ENCODE assay signal across 8 mouse cellular contexts in genomic region chr1:7396867-7397806, GRCm38 (mm10).
A peak's percentile ranks its signal among the peaks of the same experiment; 100 is the strongest.
DNase-seq lines count a peak whose midpoint lies in the region; ATAC-seq and TF ChIP-seq lines count a peak whose summit lies in the region.

No protein-coding gene starts in this region.

- H3K9ac ChIP-seq in heart, embryonic 11.5 days (ENCODE audit: low read depth, low read length) = peak overlapping the region; percentile 52
- peak overlapping the region; percentile 44; the same call in 1 of the 2 replicates for H3K9ac ChIP-seq in lung, embryonic 15.5 days

- no peaks in the 10 kb centered on the region for H3K4me1 ChIP-seq in embryonic fibroblast, embryonic 13.5 days (ENCODE audit: control insufficient read depth, insufficient read depth, low read length)
- H3K4me1 ChIP-seq in heart, embryonic 11.5 days (ENCODE audit: control insufficient read depth, insufficient read depth, low read length) = no peaks in the 10 kb centered on the region
- no peaks in the 10 kb centered on the region for H3K4me1 ChIP-seq in lung, embryonic 15.5 days

- DNase-seq in adrenal gland, adult 2 months = peak; percentile 6
- DNase-seq in large intestine, adult 2 months (ENCODE audit: low read depth, low spot score) = peak; percentile 67
- DNase-seq in ovary, adult 18-20 months (ENCODE audit: low spot score) = peak; percentile 2
- peak; percentile 80 for DNase-seq in thymus, postnatal 0 days (ENCODE audit: low spot score)

- ATAC-seq in CD4-positive, CD25-positive, alpha-beta regulatory T cell, adult 4 months = peak; percentile 71
- peak; percentile 89 for ATAC-seq in heart, embryonic 11.5 days (replicated peaks; ENCODE audit: insufficient number of reproducible peaks, low FRiP score, low TSS enrichment)
- peak; percentile 88 for ATAC-seq in lung, embryonic 15.5 days (ENCODE audit: borderline replicate concordance, extremely low read depth, low FRiP score, low TSS enrichment)

- H3K9me3 ChIP-seq in heart, embryonic 11.5 days (replicated peaks; ENCODE audit: control insufficient read depth, low read length) = no peaks in the 10 kb centered on the region
- H3K9me3 ChIP-seq in lung, embryonic 15.5 days = no peaks in the 10 kb centered on the region

- TF ChIP-seq POLR2A in embryonic fibroblast, embryonic 13.5 days (IDR thresholded peaks at IDR 0.05; ENCODE audit: low read depth, low read length) = no peak

- no peak overlapping the region; the same call in 1 of the 2 replicates for H3K27ac ChIP-seq in embryonic fibroblast, embryonic 13.5 days (ENCODE audit: insufficient read depth, low read length)
- no peak overlapping the region for H3K27ac ChIP-seq in heart, embryonic 11.5 days (ENCODE audit: low read depth, low read length)
- peak overlapping the region; percentile 86 for H3K27ac ChIP-seq in lung, embryonic 15.5 days

- H3K4me3 ChIP-seq in embryonic fibroblast, embryonic 13.5 days (ENCODE audit: insufficient read depth, low read length) = peak overlapping the region; percentile 69
- peak overlapping the region; percentile 52 for H3K4me3 ChIP-seq in heart, embryonic 11.5 days (ENCODE audit: low read depth, low read length)
- H3K4me3 ChIP-seq in lung, embryonic 15.5 days = peak overlapping the region; percentile 86

- TF ChIP-seq CTCF in embryonic fibroblast, embryonic 13.5 days (IDR thresholded peaks at IDR 0.05; ENCODE audit: borderline replicate concordance, insufficient read depth, low read length) = peak; percentile 74; the same call in 1 of the 2 replicates

- peak overlapping the region; percentile 61 for H3K4me2 ChIP-seq in heart, embryonic 11.5 days
- peak overlapping the region; percentile 46 for H3K4me2 ChIP-seq in lung, embryonic 15.5 days

- no peaks in the 10 kb centered on the region for H3K36me3 ChIP-seq in heart, embryonic 11.5 days (ENCODE audit: control insufficient read depth, insufficient read depth, low read length)
- no peaks in the 10 kb centered on the region for H3K36me3 ChIP-seq in lung, embryonic 15.5 days

- WGBS in heart, embryonic 11.5 days (ENCODE audit: insufficient replicate concordance) = 12% methylated on average over 26 of the region's 26 CpGs
- whole genome bisulfite sequencing in large intestine, adult 2 months = 7% methylated on average over 26 of the region's 26 CpGs
- 11% methylated on average over 26 of the region's 26 CpGs for WGBS in lung, embryonic 15.5 days

- no peaks in the 10 kb centered on the region for H3K27me3 ChIP-seq in heart, embryonic 11.5 days (ENCODE audit: control insufficient read depth, insufficient read depth, low read length)
- H3K27me3 ChIP-seq in lung, embryonic 15.5 days = no peaks in the 10 kb centered on the region

Comparison
In these comparisons a context has a peak if more than half of its experiments do, and no peak if none do; other contexts are left out.
1. DNase-seq: peak in every context shown above with its lines; median percentile 80 in thymus, postnatal 0 days; 67 in large intestine, adult 2 months; 6 in adrenal gland, adult 2 months; 2 in ovary, adult 18-20 months.